Mouse (Mus musculus) leukemia stem cell, adult 10-12 weeks (primary cell): ENCODE data around the gene Hivep1. TPM values are rescaled to one million over a fixed set of nuclear protein-coding genes. Genes with fewer than 3 reads are reported as not detected.

ENCODE experiments used
- polyA plus RNA-seq: library from polyadenylated mRNA; stranded (reverse); fragments of >175 nt; gene quantifications from 2 replicates; pipeline ENCODE4 v1.2.3, GENCODE M21; 2012; ENCODE audit warnings: low replicate concordance

The Hivep1 gene
- polyA plus RNA-seq, result 24.8 and 58.7 TPM in 2 replicates

DNA sequence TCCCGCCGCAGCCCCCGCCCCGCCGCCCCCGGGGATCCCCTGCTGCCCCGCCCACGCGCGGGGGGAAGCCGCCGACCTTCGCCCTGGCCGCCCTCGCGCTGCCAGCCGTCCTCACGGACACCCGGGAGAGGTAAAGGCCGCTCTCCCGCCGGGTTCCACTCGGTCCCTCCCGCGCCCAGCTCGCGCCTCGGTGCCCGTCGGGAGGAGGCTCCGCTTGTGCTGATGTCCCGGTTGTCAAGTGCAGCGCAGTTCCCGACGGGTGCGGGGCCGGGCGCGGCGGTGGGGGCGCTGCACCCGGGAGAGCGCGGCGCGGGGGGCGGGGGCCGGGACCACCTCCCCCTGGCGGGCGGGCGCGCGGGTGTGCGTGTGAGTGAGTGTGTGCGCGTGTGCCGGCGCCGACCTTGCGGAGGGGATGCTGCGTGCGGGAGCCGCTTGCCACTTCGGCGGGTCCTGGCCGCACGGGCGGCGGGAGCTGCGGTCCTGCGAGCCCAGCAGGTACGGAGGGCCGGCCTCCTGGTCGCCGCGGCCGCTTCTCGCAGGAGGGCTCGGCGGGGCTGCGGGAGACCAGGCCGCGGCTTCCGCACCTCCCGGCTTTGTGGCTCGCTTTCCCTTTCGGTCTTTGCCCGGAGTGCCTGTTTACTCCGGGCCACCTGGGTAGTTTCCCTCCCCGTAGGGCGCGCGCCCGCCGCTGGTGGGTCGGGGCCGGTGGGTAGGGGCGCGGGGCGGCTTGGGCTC, at the start of gene Hivep1:
Gene Hivep1, plus strand, starts transcription at position 61 of the 735 bp plus-strand sequence.

Other genes with a start within 250 kb of the Hivep1 start
- gene Adtrp, start 204.3 kb upstream of the Hivep1 start, polyA plus RNA-seq, result not detected in 2 replicates
- 0.28 TPM in 1 of 2 replicates, not detected in the other for gene Edn1, start 249.5 kb downstream of the Hivep1 start, polyA plus RNA-seq